Mouse (Mus musculus) C2C12 (cell line): ENCODE results near the gene Ccdc103. TPM values are rescaled to one million over a fixed set of nuclear protein-coding genes. Genes with fewer than 3 reads are reported as not detected.
A peak's percentile ranks its signal among the peaks of the same experiment; 100 is the strongest.

Experiments
- H3K27me3 ChIP-seq: one replicate; pipeline ENCODE4 v1.6.1; 2011; ENCODE audit not compliant: control insufficient read depth, insufficient read depth, insufficient read length
- H3K36me3 ChIP-seq: one replicate; pipeline ENCODE4 v1.6.1; 2011; ENCODE audit not compliant: control insufficient read depth, insufficient read depth
- H3K4me3 ChIP-seq: one replicate; pipeline ENCODE4 v1.5.1; 2011; ENCODE audit warnings: mild to moderate bottlenecking, control low read depth; ENCODE audit not compliant: poor library complexity, insufficient read depth, severe bottlenecking
- H3K79me2 ChIP-seq: one replicate; pipeline ENCODE4 v1.6.1; 2011; ENCODE audit not compliant: control insufficient read depth, insufficient read depth
- H3K79me3 ChIP-seq: one replicate; pipeline ENCODE4 v1.6.1; 2011; ENCODE audit warnings: low read depth, control low read depth
- H3ac ChIP-seq: one replicate; pipeline ENCODE3; 2011; ENCODE audit warnings: low read depth; ENCODE audit not compliant: control insufficient read depth, insufficient read length
- CEBPB ChIP-seq: IDR thresholded peaks from one replicate; pipeline ENCODE4 v1.6.1; 2011; ENCODE audit warnings: low read depth, mild to moderate bottlenecking, control low read depth, moderate library complexity
- CTCF ChIP-seq: IDR thresholded peaks from one replicate; pipeline ENCODE4 v1.5.1; 2011; ENCODE audit not compliant: control insufficient read depth, insufficient read depth, insufficient read length
- FOSL1 ChIP-seq: IDR thresholded peaks from one replicate; pipeline ENCODE4 v1.8.0; 2011; ENCODE audit warnings: mild to moderate bottlenecking, low read length; ENCODE audit not compliant: poor library complexity, insufficient read depth, severe bottlenecking
- MAX ChIP-seq: IDR thresholded peaks from one replicate; pipeline ENCODE4 v1.6.1; 2011; ENCODE audit warnings: mild to moderate bottlenecking, control low read depth
- MYOD1 ChIP-seq: IDR thresholded peaks from one replicate; pipeline ENCODE4 v1.6.1; 2011; ENCODE audit warnings: low read depth; ENCODE audit not compliant: control insufficient read depth, insufficient read length
- MYOG ChIP-seq: IDR thresholded peaks from one replicate; pipeline ENCODE4 v1.6.1; 2011; ENCODE audit not compliant: control insufficient read depth, insufficient read length; ENCODE audit errors: extremely low read depth
- USF1 ChIP-seq: IDR thresholded peaks from one replicate; pipeline ENCODE4 v1.6.1; 2011; ENCODE audit warnings: low read depth, mild to moderate bottlenecking, control low read depth, moderate library complexity
- polyA plus RNA-seq: library from polyadenylated mRNA; unstranded; fragments of >200 nt; fragmentation: generic; extraction: Trizol; gene quantifications from one replicate; pipeline ENCODE4 v1.2.1, GENCODE M21; 2012; ENCODE audit warnings: missing spikeins

The Ccdc103 gene
- polyA plus RNA-seq, 1 experiment = 0.59 TPM

DNA sequence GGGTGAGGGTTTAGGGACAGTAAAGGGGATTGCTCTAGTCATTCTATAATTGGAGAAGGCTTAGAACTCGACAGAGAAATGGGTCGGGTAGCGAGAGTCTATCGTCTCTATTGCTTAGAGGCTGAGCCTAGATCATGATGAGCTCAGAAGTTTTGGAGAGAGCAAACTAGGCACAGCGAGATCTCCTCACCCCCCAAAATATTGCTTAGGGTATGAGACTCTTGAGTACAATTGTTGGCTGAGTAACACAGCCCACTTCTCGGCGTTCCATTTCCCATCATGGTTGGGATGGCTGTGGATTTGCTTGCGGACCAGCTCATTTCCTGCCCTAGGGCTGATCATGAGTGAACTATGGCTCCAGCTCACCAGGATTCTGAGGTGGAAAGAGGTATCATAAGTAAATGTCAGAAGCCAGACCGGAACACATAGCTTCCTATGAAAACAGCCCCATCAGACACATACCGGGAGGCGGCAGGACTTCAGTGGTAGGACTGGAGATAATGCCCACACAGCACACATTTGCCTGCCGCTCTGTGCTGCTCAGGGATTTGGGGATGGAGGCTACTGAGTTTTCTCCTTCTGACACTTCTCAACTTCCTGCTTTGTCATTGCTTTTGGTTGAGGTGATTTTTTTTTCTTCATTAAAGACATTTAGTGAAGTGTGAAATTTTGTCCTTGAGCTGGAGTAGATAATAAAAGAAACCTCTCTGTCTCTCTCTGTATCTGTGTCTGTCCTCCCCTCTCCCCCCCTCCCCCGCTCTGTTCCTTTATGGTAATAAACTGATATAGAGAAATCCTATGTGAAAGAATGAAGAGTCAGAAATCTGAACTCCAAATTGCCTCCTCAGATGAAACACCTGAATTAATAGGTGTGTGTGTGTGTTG is 552 bp downstream of the Ccdc103 start:
- H3ac ChIP-seq = peak overlapping the region; percentile 26
- peaks cover 15% of the 10 kb centered on the region for H3K36me3 ChIP-seq
- H3K79me3 ChIP-seq = peaks cover 28% of the 10 kb centered on the region
- peak overlapping the region; percentile 90 for H3K4me3 ChIP-seq
- TF ChIP-seq FOSL1 = no peak
- TF ChIP-seq MYOD1 = no peak
- TF ChIP-seq CEBPB = no peak
- no peak for TF ChIP-seq MAX
- TF ChIP-seq MYOG = no peak
- no peak for TF ChIP-seq CTCF
- no peak for TF ChIP-seq USF1
- H3K79me2 ChIP-seq = peaks cover 43% of the 10 kb centered on the region
- H3K27me3 ChIP-seq = no peaks in the 10 kb centered on the region

- Histone ChIP-seq H3K4me3 (no peak within 1 kb of the TSS), H3K79me3 (peaks cover 10% of the 10 kb centered on the region), H3K27me3 (peaks cover 12% of the 10 kb centered on the region)
Measured at GRCm38 (mm10) chr11:102884616-102885219, 3.7 kb downstream of the Ccdc103 start, which contains the start of gene Fam187a. Fam187a (plus strand) TSS chr11:102885169.

GRCm38 (mm10) chr11:102887433-102887832 is 6.4 kb downstream of the Ccdc103 start:
- Histone ChIP-seq H3K79me2 (no peaks in the 10 kb centered on the region), H3K4me3 (no peak overlapping the region), H3K36me3 (no peaks in the 10 kb centered on the region), H3ac (no peak overlapping the region), H3K27me3 (peaks cover 12% of the 10 kb centered on the region), H3K79me3 (no peaks in the 10 kb centered on the region)
- TF ChIP-seq CTCF = no peak

More at GRCm38 (mm10) chr11:102884616-102885219, 3.7 kb downstream of the Ccdc103 start, which contains the start of gene Fam187a:
- no peaks in the 10 kb centered on the region for H3K36me3 ChIP-seq
- H3ac ChIP-seq = no peak within 1 kb of the TSS
- peaks cover 12% of the 10 kb centered on the region for H3K79me2 ChIP-seq
- no peak for TF ChIP-seq MYOD1
- TF ChIP-seq MYOG = no peak
- TF ChIP-seq USF1 = no peak
- TF ChIP-seq CEBPB = no peak
- no peak for TF ChIP-seq CTCF
- no peak for TF ChIP-seq FOSL1
- TF ChIP-seq MAX = no peak

DNA sequence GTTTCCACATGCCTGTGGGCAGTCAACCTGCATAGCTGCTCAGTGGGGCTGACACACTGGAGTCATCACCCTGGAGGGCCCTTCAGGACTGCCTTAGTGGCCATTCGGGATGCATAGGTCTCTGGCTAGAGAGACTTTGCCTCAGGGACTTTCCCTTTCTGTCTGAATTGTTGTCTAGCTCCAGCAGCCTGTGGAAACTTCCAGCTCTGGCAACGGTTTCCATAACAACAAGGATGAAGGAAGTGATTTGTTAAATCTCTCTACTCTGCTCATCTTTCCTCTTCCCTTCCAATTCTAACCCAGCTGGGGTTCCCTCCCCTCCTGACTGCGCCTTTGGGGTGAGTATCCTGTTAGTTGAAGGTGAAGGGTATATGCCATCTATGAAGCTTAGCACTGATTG is 7.1 kb downstream of the Ccdc103 start:
- TF ChIP-seq CTCF = no peak
- TF ChIP-seq FOSL1 = no peak
- no peak for TF ChIP-seq USF1
- no peak for TF ChIP-seq MAX
- TF ChIP-seq CEBPB = no peak
- no peak for TF ChIP-seq MYOD1
- no peak for TF ChIP-seq MYOG
- no peak overlapping the region for H3ac ChIP-seq

DNA sequence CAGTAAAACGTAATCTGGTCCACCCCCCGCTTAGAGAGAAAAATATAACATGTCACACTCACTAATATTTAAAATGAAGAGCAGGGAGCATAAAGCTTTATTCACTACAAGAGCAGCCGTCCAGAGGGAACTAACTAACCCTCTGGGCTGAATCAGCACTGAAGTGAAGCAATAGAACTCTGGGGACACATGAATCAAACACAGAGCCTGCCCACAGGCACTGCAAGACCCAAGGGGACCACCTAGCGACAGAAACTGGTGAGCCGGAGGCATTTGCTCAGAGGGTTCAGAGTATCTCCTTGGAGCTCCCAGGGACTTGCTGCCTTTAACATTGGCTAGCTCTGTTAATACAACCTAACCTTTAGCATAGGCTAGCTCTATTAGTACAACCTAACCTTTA is 9.1 kb downstream of the Ccdc103 start:
- Histone ChIP-seq H3ac (no peak overlapping the region), H3K36me3 (no peaks in the 10 kb centered on the region), H3K27me3 (peaks cover 12% of the 10 kb centered on the region), H3K79me3 (no peaks in the 10 kb centered on the region), H3K79me2 (no peaks in the 10 kb centered on the region), H3K4me3 (no peak overlapping the region)
- TF ChIP-seq CEBPB = peak; percentile 80
- TF ChIP-seq USF1 = no peak
- TF ChIP-seq CTCF = no peak

More for the DNA sequence above, 7.1 kb downstream of the Ccdc103 start:
- Histone ChIP-seq H3K36me3 (no peaks in the 10 kb centered on the region), H3K79me3 (no peaks in the 10 kb centered on the region), H3K79me2 (no peaks in the 10 kb centered on the region), H3K4me3 (no peak overlapping the region), H3K27me3 (peaks cover 12% of the 10 kb centered on the region)
